Mouse (Mus musculus) kidney, postnatal 10 days (tissue): ENCODE data around the gene Ugt1a8.
"Not testable (repeated sequence)": the region's sequence is repeated elsewhere in the genome, so short reads cannot be mapped to it uniquely, and the experiment has no call there.

Experiments used
- DNase-seq: peaks from one replicate; pipeline ENCODE4 v3.0.0; 2021; ENCODE audit warnings: mixed read lengths

Ugt1a8 gene

GRCm38 (mm10) chr1:88223591-88223990, 136.0 kb downstream of the Ugt1a8 start:
- DNase-seq, result peak; percentile 11

- peak; percentile 36 for DNase-seq
These were observed 136.6 kb downstream of the Ugt1a8 start for GRCm38 (mm10) chr1:88224029-88224776.

GRCm38 (mm10) chr1:88225301-88225700, 137.7 kb downstream of the Ugt1a8 start:
- DNase-seq, result not testable (repeated sequence)

- peak; percentile 6 for DNase-seq
These were observed 138.1 kb downstream of the Ugt1a8 start for GRCm38 (mm10) chr1:88225741-88226140.

- DNase-seq, result peak; percentile 7
These were observed 139.2 kb downstream of the Ugt1a8 start, which contains the start of gene Mroh2a for GRCm38 (mm10) chr1:88226670-88227379. TSS of gene Mroh2a (plus strand) at chr1:88226986.

- peak; percentile 5 for DNase-seq
These were observed 139.9 kb downstream of the Ugt1a8 start for GRCm38 (mm10) chr1:88227482-88227881.

GRCm38 (mm10) chr1:88228121-88228520, 140.5 kb downstream of the Ugt1a8 start:
- DNase-seq, result peak; percentile 12

GRCm38 (mm10) chr1:88229566-88229965, 142.0 kb downstream of the Ugt1a8 start:
- DNase-seq, result no peak

- peak; percentile 15 for DNase-seq
These were observed 142.4 kb downstream of the Ugt1a8 start for GRCm38 (mm10) chr1:88229986-88230385.

GRCm38 (mm10) chr1:88230421-88230820, 142.8 kb downstream of the Ugt1a8 start:
- DNase-seq, result peak; percentile 11

- peak; percentile 5 for DNase-seq
These were observed 143.6 kb downstream of the Ugt1a8 start for GRCm38 (mm10) chr1:88230981-88231802.

GRCm38 (mm10) chr1:88231803-88232499, 144.3 kb downstream of the Ugt1a8 start:
- DNase-seq, result peak; percentile 7

- no peak for DNase-seq
These were observed 145.2 kb downstream of the Ugt1a8 start for GRCm38 (mm10) chr1:88232664-88233380.

GRCm38 (mm10) chr1:88233421-88234247, 146.0 kb downstream of the Ugt1a8 start:
- DNase-seq, result peak; percentile 54

- no peak for DNase-seq
These were observed 146.6 kb downstream of the Ugt1a8 start for GRCm38 (mm10) chr1:88234248-88234610.

GRCm38 (mm10) chr1:88234646-88235045, 147.0 kb downstream of the Ugt1a8 start:
- no peak for DNase-seq

- no peak for DNase-seq
These were observed 147.7 kb downstream of the Ugt1a8 start for GRCm38 (mm10) chr1:88235046-88235893.

GRCm38 (mm10) chr1:88235894-88236415, 148.3 kb downstream of the Ugt1a8 start:
- DNase-seq, result peak; percentile 49

GRCm38 (mm10) chr1:88237311-88237710, 149.7 kb downstream of the Ugt1a8 start:
- no peak for DNase-seq

GRCm38 (mm10) chr1:88238771-88239170, 151.2 kb downstream of the Ugt1a8 start:
- DNase-seq, result no peak
